Mouse (Mus musculus) layer of hippocampus, adult 11-12 months (tissue): ENCODE results near the gene Rnf145.
"Not testable (repeated sequence)": the region's sequence is repeated elsewhere in the genome, so short reads cannot be mapped to it uniquely, and the experiment has no call there.

Experiments used
- DNase-seq: peaks from one replicate; pipeline ENCODE4 v3.0.0; 2022; ENCODE audit warnings: low spot score

Rnf145 gene

GRCm38 (mm10) chr11:44564940-44565339 lies 46.2 kb downstream of the Rnf145 start:
- DNase-seq = no peak

DNA sequence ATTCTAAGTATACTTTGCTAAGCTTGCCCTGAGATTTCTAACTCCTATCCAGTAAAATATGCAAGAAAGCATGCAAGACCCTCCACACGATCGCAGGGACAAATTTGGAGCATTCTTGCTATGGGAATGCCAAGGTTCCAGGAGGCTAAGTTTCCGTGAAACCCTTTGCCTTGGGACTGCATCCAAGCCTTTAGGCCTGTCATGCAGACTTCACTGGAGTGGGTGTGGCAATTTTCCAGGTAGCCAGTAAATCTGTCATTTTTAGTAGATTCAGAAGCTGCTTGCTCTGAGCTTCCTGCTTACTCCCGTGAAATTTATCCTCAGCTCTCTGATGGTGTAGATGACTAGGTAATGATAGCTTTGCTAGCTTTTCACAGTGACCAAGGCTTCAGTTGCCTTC lies 51.6 kb downstream of the Rnf145 start:
- DNase-seq = not testable (repeated sequence)

DNA sequence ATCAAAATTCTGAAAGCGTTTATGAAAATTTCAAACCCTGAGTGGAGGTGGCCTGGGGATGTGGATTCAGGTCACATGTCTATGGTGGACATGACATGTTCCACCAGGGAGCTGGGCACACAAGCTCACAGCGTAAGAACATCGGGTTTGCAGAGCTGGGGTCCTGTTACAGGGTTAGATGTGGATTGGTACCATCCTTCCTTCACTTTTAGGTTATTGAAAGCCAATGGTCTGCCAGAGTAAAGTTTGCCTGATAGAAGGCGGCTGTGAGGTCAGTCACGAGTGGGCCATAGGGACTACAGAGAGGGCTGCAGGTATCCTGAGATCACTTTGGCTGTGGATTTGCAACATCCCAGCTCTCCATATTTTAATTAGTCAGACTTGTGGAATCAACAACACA lies 54.0 kb downstream of the Rnf145 start:
- no peak for DNase-seq

DNA sequence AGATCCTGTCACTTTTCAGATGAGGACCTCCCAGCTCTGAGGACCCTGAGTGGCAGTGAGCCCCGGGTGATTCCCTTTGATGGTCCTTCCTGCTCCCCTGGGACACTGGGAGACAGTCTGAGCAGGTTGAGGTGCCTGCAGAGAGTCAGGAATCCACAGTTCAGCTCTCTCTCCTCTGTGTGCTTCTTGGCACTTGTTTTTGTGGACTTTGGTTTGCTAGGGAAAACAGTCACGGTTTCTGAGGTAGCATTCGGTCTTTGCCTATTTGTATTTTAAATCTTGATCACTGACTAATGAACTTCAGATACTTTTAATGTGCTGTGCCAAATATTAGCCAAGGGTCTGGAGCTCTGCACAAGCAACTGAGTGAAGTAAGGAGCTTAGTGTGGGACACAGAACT lies 54.6 kb downstream of the Rnf145 start:
- DNase-seq = no peak

- no peak for DNase-seq
These were observed 55.6 kb downstream of the Rnf145 start for GRCm38 (mm10) chr11:44574391-44574790.

DNA sequence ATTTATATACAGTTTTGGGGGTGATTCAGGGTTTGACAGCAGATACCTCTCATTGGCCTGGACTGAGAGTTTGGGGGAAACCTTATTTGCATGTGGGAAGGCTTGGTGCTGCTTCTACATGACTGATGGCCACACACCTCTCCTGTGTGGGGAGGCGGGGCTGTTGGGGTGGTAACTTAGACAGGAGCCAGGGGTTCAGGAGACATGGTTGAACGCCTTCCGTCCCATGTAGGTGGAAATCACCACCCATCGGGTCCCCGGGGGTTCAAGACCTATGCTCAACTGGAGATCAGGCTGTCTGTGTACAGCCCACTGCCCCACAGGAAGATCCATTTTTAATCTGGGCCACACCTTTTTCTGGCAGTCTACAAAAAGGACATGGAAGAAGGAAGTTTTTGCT lies 56.1 kb downstream of the Rnf145 start:
- DNase-seq = no peak

DNA sequence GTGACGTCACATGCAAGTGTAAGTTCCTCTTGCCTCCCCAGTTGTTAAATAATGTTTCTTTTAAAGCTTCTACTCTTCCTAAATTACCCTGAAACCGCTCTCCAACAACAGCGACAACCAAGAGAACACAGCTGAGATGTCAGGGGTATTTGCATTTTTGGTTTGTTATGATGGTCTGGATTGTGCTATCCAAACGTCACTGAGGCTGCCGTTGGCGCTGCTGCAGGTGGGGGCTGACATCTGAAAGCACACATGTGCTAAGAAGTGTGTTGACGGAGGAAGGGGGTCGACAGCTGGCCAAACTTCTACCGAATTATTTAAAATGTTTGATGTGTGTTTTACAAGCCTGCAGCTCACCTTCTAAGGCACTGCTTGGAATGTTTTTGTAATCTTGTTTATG lies 59.1 kb downstream of the Rnf145 start:
- DNase-seq = no peak

GRCm38 (mm10) chr11:44581277-44581683 lies 62.5 kb downstream of the Rnf145 start:
- DNase-seq = peak; percentile 54

DNA sequence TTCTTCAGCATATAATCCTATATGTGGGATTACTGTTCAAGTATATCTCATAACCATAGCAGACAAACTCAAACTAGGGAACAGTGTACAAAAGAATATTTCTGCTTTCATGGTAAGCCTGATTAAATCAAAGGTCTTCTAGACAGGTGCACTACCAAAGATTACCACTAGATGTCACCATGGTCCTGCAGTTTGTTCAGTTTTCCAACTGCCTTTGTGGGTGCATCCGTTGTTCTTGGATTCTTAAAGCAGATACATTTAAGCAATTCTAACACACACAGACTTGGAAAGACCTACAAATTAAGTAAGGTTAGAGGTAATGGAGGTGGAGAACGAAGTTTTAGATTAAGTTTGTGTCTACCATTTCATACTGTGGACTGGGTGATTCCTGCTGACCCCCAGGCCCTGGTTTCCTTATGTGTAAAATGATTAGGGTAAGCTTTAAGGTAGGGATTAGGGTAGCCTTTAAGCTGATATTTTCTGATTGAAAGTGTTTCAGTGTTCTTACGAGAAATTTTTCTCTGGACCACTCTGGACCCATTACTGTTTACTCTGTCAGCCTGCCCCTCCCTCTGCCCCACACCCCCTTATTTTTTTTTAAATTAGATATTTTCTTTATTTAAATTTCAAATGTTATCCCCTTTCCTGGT lies 67.4 kb downstream of the Rnf145 start:
- peak; percentile 78 for DNase-seq

DNA sequence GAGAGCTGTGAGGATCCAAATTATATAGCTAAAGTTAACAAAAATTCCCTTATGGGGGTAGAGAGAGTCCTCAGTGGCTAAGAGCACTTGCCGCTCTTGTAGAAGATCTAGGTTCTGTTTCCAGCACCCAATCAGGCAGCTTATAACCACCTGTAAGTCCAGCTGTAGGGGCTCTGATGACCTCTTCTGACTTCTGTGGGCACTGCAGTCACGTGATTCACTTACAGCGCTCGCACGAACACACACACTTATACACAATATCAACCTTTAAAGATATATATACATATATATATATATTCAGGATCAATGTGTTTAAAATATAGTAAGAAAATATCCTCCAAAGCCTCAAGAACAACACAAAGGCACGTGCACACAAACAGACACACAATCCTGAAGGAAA lies 74.3 kb downstream of the Rnf145 start:
- DNase-seq = no peak

DNA sequence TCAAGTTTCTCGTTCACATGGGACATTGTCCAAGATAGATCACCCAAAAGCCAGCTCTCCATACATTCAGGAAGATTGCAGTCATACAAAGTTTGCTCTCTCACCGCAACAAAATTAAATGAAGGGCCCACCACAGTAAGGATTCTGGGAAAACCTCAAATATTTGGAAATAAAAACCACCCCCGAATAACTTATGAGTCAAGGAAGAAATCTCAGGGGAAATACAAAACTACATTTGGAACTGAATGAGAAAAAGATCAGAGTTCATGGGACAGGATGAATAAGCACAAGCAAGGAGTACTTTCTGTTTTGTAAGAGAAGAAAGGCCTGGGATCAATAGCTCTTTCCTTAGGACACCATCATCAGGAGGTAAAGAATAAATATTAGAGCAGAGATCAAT lies 76.0 kb downstream of the Rnf145 start:
- DNase-seq = no peak

DNA sequence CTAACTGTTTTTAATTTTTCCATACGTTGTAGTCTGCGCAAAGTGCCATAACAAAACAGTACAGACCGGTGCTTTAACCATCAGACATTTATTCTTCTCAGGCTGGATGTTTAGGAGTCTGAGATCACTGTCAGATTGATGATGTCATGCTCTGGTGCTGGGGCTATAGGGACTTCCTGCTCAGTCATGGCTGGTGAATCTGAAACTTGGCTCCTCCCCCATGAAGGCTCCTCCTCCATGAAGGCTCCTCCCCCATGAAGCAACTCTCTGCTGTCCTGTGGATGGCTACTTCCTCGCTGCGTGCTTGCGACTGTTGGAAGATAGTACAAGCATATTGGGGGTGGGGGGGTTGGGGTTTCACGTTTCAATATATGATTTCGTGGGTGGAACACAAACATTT lies 88.1 kb downstream of the Rnf145 start:
- no peak for DNase-seq

DNA sequence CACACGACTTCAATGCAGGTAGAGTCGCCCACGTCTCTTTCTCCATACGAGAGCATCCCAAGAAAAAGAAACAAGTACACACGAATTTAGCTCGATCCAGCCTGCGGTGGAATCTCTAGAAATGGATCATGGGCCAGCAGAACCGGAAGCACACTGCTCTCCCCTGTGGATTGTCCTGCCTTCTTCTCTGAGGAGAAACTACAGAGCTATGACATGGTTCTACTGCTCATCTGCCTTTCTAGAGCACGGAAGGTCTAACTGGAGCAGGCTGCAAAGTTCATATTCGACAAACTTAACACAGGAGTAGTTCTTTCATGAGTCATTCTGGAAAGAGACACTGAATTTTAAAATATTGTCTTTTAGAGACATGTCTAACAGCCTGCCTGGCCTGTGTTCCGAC lies 89.9 kb downstream of the Rnf145 start:
- no peak for DNase-seq

DNA sequence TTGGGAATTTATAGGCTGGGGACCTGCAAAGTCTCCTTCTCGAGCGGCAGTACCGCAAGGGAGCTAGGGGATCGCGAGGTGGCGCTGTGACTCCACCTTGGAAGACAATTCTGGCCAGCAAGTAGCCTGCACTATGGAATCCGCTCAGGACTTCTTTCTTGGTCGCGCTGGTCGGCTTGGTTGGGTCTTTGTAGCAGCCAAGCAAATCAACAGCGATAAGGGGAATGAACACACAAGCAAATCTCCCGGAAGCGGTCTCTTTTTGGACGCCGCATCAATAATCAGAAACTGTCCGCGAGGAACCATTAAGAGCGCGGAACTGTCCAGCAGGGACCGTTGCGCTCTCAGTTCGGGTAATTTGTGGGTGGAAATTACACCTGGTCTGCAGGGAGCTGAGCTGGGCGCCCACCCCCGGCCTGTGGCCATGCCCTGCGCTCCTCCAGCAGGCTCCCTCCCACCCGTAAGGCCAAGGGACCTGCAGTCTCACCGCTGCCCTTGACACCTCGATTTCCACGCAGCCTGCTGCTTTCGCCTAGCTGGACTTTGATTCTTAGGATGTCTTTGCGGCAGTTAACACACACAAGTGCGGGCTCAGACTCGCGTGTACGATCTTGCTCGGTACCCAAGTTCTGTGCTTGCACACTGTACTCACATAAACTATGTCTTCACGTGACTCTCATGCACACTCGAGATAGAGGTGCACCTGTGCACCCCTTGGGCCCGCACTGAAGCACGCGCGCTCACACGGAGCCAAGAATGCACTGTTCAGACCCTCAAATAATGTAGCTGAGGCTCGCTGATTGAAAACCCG lies 92.4 kb downstream of the Rnf145 start:
- DNase-seq = peak; percentile 81

DNA sequence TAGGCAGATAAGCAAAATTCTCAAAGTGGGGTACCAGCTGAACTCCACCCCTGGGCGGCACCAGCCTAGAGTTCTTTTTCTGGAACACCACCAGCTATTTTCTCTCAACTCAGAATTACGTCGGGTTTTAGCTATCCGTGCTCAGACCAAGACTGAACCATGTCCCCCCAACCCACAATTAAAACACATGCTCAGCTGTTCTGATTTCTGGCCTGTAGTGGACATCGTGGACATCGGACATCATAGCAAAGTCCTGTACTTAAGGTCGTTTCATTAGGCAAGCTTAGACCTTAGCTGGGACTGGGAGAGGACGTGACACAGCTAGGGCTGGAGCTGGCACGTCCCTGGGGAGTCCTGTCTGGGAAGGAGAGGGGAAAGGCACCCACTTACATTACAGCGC lies 93.4 kb downstream of the Rnf145 start:
- DNase-seq = no peak

DNA sequence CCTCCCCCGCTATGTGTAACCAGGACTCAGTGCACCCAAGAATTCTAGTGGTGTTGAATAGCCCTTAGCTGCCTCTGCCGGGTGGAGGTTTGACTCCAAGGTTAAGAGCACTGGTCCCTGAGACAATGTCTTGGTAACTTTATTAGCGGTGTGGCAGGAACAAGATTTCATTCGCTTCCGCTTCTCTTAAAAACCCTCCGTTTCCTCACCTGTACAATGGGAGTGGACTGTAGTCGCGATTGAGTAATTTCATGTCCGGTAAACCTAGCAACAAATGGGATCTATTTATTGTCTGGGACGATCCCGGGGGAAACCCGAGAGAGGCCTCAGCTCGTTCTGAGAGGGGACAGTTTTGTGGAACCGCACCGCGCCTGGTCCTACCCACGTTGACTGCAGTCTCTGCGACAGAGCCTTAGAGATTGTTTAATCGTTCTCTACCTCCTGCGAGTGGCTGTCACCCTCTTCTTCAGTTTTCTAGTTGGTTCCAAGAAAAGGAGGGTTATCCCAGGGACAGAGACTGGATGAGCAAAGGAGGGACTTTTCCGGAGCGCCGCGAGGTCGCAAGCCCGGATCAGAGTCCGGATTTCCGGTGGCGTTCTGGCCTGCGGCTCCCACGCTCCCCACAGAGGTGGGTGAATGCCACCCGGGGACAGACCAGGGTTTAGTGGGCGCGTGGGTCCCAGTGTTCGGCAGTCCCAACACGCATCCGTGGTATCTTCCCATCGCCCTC lies 94.1 kb downstream of the Rnf145 start:
- no peak for DNase-seq

GRCm38 (mm10) chr11:44613411-44614180 lies 94.8 kb downstream of the Rnf145 start:
- no peak for DNase-seq
